Mouse (Mus musculus) cerebellum, postnatal 4 days (tissue): ENCODE results near the gene Zfp865.
"Not testable (repeated sequence)": the region's sequence is repeated elsewhere in the genome, so short reads cannot be mapped to it uniquely, and the experiment has no call there.

Experiments used
- DNase-seq, 2 experiments: peaks; one replicate each; pipeline ENCODE4 v3.0.0; 2022; ENCODE audit warnings: low spot score in 2 of 2, mixed read lengths in 1 of 2

Zfp865 gene

DNA sequence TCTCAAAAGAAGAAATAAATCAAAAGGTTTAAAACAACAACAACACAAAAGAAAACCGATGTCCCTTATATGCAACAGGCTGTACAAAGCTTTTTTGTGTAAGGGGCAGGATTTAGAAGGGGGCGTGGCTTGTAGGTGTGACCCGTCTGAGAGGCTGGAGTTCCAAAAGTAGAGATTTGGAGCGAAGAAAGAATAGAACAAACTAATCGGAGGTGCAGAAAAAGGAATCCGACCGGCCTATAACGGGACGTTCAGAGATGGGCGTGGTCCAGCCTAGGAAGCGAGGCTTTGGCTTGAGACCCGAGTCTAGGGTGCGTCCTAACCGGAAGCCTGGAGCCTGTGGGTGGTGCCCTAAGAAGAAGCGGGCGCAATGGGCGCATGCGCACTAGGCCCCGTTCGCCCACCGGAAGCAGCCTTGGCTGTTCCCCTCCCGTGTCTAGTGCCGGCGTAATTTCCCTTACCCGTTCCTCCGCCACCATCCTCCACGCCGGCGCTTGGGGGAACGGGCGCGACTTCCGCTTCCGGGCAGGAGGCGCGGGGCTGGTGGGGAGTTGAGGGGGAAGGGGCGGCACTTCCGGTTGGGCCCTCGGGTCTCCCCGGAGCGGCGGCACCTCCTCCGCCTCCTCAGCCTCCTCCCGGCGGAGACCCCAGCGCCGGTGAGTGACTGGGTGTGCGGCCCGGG lies at the start of gene Zfp865, which contains the start of gene Ccdc106:
TSS of gene Zfp865 (plus strand) at position 377 of the 682 bp plus-strand sequence.
TSS of gene Ccdc106 (plus strand) at position 554 of the 682 bp plus-strand sequence.
- peak; percentile 97 to 98 for DNase-seq

DNA sequence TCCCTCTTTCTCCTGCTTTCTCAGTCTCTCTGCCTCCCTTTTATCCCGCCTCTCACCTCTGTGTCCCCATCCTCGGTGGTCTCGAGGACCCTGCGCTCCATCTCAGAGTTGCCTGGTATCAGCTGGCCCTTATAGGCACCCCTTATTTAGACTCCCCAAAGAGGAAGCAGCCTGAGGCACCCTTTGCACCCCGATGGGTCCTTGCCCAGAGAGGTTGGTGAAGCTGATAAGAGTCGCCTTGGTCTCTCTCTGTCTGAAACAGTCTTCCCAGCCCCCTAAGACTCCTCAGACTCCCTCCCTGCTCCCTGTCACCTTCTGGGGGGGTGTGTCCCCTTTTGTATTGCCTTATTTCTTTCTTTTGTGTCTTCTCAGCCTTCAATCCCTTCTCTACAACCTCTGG lies 49.1 kb upstream of the Zfp865 start, which contains the start of gene Sbk3:
TSS of gene Sbk3 (minus strand) at position 101 of the 400 bp plus-strand sequence.
- no peak for DNase-seq

DNA sequence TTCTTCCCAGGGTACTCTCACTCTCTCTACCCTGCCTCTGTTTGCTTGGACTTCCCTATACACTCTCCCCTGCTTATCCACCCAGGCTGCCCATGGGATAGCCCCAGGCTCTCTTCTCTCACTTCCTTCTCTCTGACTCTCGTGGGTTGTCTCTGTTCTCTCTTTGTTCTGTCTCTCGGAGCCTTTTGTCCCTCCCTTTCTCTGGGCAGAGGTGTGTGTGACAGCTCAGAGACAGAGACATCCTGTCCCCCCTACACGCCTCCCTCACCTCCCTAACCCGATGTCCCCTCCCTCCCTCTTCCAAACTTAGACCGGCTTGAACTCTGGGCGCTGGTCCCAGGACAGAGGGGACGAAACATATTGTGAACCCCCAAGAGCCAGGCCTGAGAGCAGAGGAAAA lies 48.5 kb upstream of the Zfp865 start:
- no peak for DNase-seq

DNA sequence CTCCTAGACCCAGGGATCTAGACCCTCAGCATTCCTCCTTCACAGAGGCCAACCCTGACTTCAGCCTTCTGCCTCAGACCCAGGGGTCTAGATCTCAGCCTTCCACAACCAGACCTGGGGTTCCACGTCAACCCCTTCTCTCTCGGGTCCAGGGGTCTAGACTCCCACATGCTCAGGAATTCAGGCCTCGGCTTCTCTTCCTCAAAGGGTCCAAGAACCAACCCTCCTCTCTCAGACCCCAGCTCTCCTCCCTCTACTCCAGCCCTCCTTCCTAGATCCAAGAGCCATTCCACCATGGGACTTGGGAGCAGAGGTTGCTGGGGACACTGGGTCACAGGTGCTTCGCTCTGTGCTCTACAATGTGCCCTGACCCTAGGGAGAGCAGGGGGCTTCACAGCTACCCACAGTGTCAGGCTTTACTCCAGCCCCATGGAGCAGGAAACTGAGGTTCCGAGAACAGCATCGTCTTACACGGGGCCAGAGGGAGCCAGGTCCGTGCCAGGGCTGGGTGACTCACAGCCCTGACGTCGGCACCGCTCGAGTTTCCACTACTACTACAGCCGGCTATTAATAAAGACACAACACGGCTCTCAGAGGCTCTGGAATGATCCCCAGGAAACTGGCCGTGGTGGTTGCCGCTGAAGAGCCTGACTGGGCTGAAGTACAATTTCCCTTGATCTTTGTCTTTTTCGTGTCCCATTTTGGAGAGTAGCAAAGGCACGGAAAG lies 47.7 kb upstream of the Zfp865 start:
- DNase-seq = no peak

DNA sequence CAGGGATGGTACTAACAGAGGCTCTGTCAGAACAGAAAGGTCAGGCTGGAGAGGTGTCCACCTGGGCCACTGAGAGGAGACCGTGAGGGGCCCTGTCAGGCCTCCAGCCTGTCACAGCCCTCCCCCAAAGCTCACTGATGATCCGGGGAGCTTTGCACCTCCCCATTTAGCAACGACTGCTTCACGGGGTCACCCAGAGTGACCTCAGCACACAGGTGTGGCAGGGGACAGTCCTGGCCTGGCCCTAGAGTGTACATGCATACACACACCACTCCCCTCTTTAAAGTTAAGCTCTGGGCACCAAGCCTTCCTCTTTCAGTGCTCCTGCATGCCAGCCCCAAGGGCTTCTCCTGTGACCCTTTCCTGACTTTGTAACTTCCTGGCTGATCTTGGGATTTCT lies 44.7 kb upstream of the Zfp865 start:
- DNase-seq = no peak

DNA sequence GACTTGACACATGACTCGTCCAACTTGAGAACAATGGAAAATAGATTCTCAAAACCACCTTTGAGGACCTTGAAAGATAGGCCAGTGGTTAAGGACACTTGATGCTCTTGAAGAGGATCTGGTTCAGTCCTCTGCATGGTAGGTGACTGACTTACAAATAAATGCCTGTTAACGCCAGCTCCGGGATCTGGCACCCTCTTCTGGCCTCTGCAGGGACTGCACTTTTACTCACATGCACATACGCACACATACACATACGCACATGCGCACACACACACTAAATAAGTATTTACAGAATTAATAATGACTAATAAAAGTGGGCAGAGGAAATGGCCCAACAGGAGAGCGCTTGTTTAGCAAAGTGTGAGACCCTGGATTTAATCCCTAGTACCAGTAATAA lies 43.3 kb upstream of the Zfp865 start:
- DNase-seq = no peak

DNA sequence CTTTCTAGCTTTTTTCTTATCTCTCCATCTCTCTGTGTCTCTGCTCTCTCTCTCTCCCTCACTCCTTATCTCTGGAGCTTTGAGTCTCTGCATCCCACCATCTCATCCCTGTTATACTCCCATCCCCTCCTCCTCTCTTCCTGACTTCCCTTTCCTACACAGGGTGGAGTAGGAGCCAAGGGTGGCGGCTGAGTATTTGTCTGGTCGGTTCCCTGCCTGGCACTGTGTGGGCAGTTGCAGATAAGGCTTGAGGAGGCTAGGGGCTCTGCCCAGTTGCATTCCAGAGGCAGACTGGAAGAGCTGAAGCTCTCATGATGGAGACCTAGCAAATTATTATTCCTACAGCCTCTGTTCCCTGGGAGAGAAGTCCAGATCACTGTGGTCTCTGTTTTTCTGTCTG lies 31.9 kb upstream of the Zfp865 start:
- no peak for DNase-seq

DNA sequence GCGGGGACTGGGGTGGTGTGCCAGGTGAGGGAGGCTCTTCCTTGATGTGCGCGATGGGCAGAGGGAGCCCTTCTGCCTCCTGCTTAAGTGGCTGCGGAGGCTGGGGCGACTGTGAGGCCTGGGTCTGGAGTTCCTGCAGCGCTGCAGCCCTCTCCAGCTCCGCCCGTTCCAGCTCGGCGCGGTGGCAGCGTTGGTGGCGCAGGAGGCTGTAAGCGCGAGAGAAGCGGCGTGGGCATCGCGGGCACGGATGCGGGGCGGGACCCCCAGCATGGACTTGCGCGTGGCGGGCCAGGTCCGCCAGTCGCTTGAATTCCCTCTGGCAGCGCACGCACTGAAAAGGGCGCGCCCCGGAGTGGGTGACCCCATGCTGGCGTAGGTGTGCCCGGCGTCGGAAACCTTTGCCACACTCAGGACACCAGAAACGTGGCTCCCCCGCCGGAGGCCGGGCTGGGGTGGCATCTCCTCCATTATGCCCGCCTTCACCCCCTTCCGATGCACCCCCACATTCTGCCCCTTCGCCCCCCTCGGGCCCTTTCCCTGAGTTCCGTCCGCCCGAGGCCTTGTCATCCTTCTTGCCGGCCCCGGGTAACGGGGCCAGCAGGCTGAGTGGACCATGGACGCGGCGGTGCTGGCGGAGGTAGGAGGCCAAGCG lies 26.7 kb upstream of the Zfp865 start:
- DNase-seq = peak in 1 of 2 experiments; percentile 4

- DNase-seq = peak in 1 of 2 experiments; percentile 10
These were observed 26.0 kb upstream of the Zfp865 start for GRCm38 (mm10) chr7:4993999-4994788.

DNA sequence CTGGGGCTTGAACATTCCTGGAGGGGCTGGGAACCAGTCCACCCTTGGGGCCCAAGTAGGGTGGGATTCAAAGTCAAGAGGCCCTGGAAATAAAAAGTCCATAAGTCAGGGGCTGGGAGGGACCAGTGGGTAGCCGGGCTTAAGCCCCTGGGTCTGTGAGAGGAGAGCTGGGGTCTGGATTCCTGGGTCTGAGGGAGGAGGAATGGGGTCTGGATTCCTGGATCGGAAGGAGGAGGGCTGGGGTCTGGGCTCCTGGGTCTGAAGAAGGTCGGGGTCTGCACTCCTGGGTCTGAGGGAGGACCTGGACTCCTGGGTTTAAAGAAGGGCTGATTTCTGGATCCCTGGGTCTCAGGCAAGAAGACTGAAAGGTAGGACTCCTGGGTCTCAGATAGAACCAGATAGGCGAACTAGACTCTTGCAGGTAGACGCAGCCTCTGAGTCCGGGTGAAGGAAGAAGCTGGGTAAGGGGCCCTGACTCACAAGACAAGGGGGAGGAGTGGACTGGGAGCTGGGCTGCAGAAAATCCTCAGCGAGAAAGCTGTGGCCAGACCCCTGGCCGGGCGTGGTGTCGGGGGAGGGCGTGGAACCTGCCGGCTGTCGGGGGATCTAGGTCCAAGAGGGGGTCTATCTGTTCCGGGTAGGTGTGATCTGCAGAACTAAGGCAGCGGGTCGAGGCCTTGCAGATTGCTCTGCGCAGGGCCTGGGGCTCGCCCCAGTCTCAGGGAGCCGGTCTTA lies 24.7 kb upstream of the Zfp865 start:
- no peak for DNase-seq

- peak; percentile 95 for DNase-seq
These were observed 23.9 kb upstream of the Zfp865 start, which contains the start of gene Zfp579 for GRCm38 (mm10) chr7:4996003-4996895. Gene Zfp579, minus strand, starts transcription at chr7:4996158.

DNA sequence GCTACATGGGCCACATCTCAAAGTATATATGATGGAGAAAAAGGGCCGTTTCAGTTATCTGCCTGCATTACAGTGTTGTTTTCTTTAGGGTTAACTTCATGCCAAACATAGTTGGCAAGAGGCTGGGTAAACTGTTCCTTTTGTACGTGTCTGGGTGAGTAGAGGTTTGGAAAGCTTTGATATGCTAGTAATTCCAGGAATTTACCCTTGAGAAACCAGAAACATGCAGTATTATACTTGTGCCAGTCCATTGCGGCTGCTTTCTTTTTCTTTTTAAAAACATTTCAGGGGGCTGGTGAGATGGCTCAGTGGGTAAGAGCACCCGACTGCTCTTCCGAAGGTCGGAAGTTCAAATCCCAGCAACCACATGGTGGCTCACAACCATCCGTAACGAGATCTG lies 23.2 kb upstream of the Zfp865 start:
- no peak for DNase-seq

DNA sequence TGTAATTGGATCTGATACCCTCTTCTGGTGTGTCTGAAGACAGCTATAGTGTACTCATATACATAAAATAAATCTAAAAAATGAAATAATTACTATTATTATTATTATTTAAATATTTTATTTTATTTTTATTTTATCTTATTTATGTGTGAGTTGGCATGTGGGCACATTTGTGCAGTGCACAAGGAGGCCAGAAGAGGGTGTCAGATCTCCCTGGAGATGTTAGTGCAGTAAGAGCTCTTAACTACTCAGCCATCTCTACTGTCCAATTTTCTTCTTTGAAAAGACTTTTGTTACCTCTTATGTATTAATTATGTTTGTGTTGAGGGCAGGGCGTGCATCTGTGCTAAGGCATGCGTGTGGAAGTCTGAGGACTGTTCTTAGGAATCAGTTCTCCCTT lies 20.3 kb upstream of the Zfp865 start:
- no peak for DNase-seq

GRCm38 (mm10) chr7:5002876-5003275 lies 17.3 kb upstream of the Zfp865 start:
- DNase-seq = not testable (repeated sequence)

DNA sequence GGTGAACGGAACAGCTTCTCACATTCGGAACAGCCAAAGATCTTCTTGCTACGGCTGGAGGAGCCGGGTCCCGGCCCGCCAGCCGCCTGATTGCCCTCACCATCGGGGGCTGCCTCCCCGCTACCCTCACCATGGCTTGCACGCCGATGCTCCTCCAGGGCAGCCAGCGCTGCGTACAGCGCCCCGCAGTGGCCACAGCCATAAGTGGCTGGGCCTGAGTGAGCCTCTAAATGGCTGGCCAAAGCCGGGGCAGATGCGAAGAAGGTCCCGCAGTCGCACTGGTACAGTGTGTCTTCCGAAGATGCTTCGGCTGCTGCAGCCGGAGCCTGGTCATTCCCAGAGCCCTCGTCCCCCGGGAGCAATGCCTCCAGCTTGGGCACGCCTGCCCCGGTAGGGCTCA lies 11.9 kb upstream of the Zfp865 start:
- DNase-seq = no peak

GRCm38 (mm10) chr7:5012681-5013513 lies 7.3 kb upstream of the Zfp865 start:
- DNase-seq = no peak

- peak; percentile 94 to 97 for DNase-seq
These were observed 5.7 kb upstream of the Zfp865 start, which contains the start of the genes Zfp524 and Fiz1 for GRCm38 (mm10) chr7:5014251-5015117. Gene Zfp524, plus strand, starts transcription at chr7:5014415. Gene Fiz1, minus strand, starts transcription at chr7:5014697.
